In genomic region chr2:3473891-3474290, GRCm38 (mm10) we compare ENCODE assay signal across 8 mouse cellular contexts. TPM values are rescaled to one million over a fixed set of nuclear protein-coding genes. Genes with fewer than 3 reads are reported as not detected.
A peak's percentile ranks its signal among the peaks of the same experiment; 100 is the strongest.
DNase-seq lines count a peak whose midpoint lies in the region; ATAC-seq and TF ChIP-seq lines count a peak whose summit lies in the region.

No protein-coding gene starts in this region.

- peak; percentile 43; the same call in 1 of the 2 replicates for ATAC-seq in liver, embryonic 11.5 days (replicated peaks; ENCODE audit: low FRiP score)

- no peak for TF ChIP-seq CTCF in cerebellum, adult 2 months (IDR thresholded peaks at IDR 0.05; ENCODE audit: borderline replicate concordance, insufficient read depth, low read depth, low read length)
- no peak for TF ChIP-seq CTCF in thymus, adult 2 months (IDR thresholded peaks at IDR 0.05; ENCODE audit: borderline replicate concordance, control insufficient read depth, extremely low read depth, insufficient read depth, low read length, poor library complexity)

- peak overlapping the region; percentile 88 for H3K4me3 ChIP-seq in cerebellum, adult 2 months (replicated peaks; ENCODE audit: insufficient read depth, low read depth, low read length)
- H3K4me3 ChIP-seq in thymus, adult 2 months (ENCODE audit: control insufficient read depth, insufficient read depth, low read length): peak overlapping the region; percentile 78; the same call in 1 of the 2 replicates
- H3K4me3 ChIP-seq in liver, embryonic 11.5 days (ENCODE audit: low read depth, low read length): peak overlapping the region; percentile 93

- under 1% methylated on average over 12 of the region's 12 CpGs for WGBS in cerebellum, adult 2 months
- 3% methylated on average over 12 of the region's 12 CpGs for WGBS in thymus, adult 2 months
- WGBS in liver, embryonic 11.5 days: under 1% methylated on average over 12 of the region's 12 CpGs

- H3K27me3 ChIP-seq in cerebellum, adult 2 months (ENCODE audit: control insufficient read depth, insufficient read depth, low read length): no peaks in the 10 kb centered on the region
- H3K27me3 ChIP-seq in thymus, adult 2 months (ENCODE audit: control insufficient read depth, insufficient read depth, low read length): no peaks in the 10 kb centered on the region
- H3K27me3 ChIP-seq in liver, embryonic 11.5 days (replicated peaks; ENCODE audit: control insufficient read depth, insufficient read depth, low read length): no peaks in the 10 kb centered on the region

- no peak overlapping the region for H3K27ac ChIP-seq in cerebellum, adult 2 months (ENCODE audit: insufficient read depth, low read length)
- no peak overlapping the region for H3K27ac ChIP-seq in thymus, adult 2 months (ENCODE audit: control insufficient read depth, insufficient read depth, low read length)
- peak overlapping the region; percentile 92 for H3K27ac ChIP-seq in liver, embryonic 11.5 days (ENCODE audit: low read depth, low read length)

- no peak for DNase-seq in cerebellum, adult 2 months
- DNase-seq in cerebellum, adult 8-10 months: no peak
- DNase-seq in thymus, adult 2 months: no peak
- DNase-seq in thymus, postnatal 10 days (ENCODE audit: low spot score in 2 of 2): no peak
- no peak for DNase-seq in liver, embryonic 11.5 days (ENCODE audit: low spot score)
- no peak for DNase-seq in layer of hippocampus, postnatal 36 days
- no peak for DNase-seq in cerebellum, postnatal 4 days (ENCODE audit: low spot score in 2 of 2)
- no peak for DNase-seq in layer of hippocampus, postnatal 25 days (ENCODE audit: extremely low spot score in 1 of 2, low spot score in 1 of 2)

- peak overlapping the region; percentile 93 for H3K9ac ChIP-seq in liver, embryonic 11.5 days (ENCODE audit: low read depth, low read length)

- no peak for TF ChIP-seq POLR2A in cerebellum, adult 2 months (IDR thresholded peaks at IDR 0.05; ENCODE audit: borderline replicate concordance, insufficient read depth, low read length)
- no peak for TF ChIP-seq POLR2A in thymus, adult 2 months (IDR thresholded peaks at IDR 0.05; ENCODE audit: control insufficient read depth, extremely low read depth, insufficient read depth, low read length, poor library complexity)

- no peaks in the 10 kb centered on the region; the same call in 1 of the 2 replicates for H3K36me3 ChIP-seq in thymus, adult 2 months (ENCODE audit: control insufficient read depth, insufficient read depth, low read length)
- H3K36me3 ChIP-seq in liver, embryonic 11.5 days (ENCODE audit: control insufficient read depth, insufficient read depth, low read length): peaks cover 3% of the 10 kb centered on the region; the same call in 1 of the 2 replicates

- H3K9me3 ChIP-seq in liver, embryonic 11.5 days (ENCODE audit: control insufficient read depth, low read length): no peaks in the 10 kb centered on the region

- peak overlapping the region; percentile 68 for H3K4me2 ChIP-seq in liver, embryonic 11.5 days

- no peaks in the 10 kb centered on the region for H3K4me1 ChIP-seq in cerebellum, adult 2 months (ENCODE audit: control insufficient read depth, insufficient read depth, low read length)
- H3K4me1 ChIP-seq in thymus, adult 2 months (replicated peaks; ENCODE audit: control insufficient read depth, insufficient read depth, low read length): peaks cover 5% of the 10 kb centered on the region
- H3K4me1 ChIP-seq in liver, embryonic 11.5 days (replicated peaks; ENCODE audit: control insufficient read depth, insufficient read depth, low read length): peaks cover 4% of the 10 kb centered on the region; the same call in 1 of the 2 replicates

RNA-seq across cellular contexts. Expression of gene Suv39h2, which starts 0.9 kb away (rescaled TPM):
- 2.5 and 2.6 TPM in 2 replicates for polyA plus RNA-seq in cerebellum, adult 2 months (2012; rRNA removed)
- 2.2 and 3.1 TPM in 2 replicates for polyA plus RNA-seq in thymus, adult 2 months (2012; rRNA removed)
- polyA plus RNA-seq in liver, embryonic 11.5 days (2014; fragmentation: Nextera tagmentation; extraction: Ambion mirVana): 17.6 and 19.3 TPM in 2 replicates
- 1 to 10 TPM; 3.5 to 4.5 TPM for total RNA-seq in layer of hippocampus, postnatal 36 days (2021)
- 1 to 10 TPM; 3.7 to 4.0 TPM for total RNA-seq in layer of hippocampus, postnatal 25 days (2021)

RNA-seq across cellular contexts. Expression of gene Gm45902, which starts 38.7 kb away (rescaled TPM):
- polyA plus RNA-seq in cerebellum, adult 2 months (2012; rRNA removed): 3.9 and 4.1 TPM in 2 replicates
- 6.0 and 6.1 TPM in 2 replicates for polyA plus RNA-seq in thymus, adult 2 months (2012; rRNA removed)
- polyA plus RNA-seq in liver, embryonic 11.5 days (2014; fragmentation: Nextera tagmentation; extraction: Ambion mirVana): 5.1 and 5.3 TPM in 2 replicates
- 1 to 10 TPM; 4.9 to 5.5 TPM for total RNA-seq in layer of hippocampus, postnatal 36 days (2021)
- 1 to 10 TPM; 3.9 to 5.9 TPM for total RNA-seq in layer of hippocampus, postnatal 25 days (2021)

RNA-seq across cellular contexts. Expression of gene Hspa14, which starts 38.7 kb away (rescaled TPM):
- polyA plus RNA-seq in cerebellum, adult 2 months (2012; rRNA removed): 70.9 and 79.1 TPM in 2 replicates
- polyA plus RNA-seq in thymus, adult 2 months (2012; rRNA removed): 68.0 and 69.0 TPM in 2 replicates
- 145 and 159 TPM in 2 replicates for polyA plus RNA-seq in liver, embryonic 11.5 days (2014; fragmentation: Nextera tagmentation; extraction: Ambion mirVana)
- total RNA-seq in layer of hippocampus, postnatal 36 days (2021): 10 to 100 TPM; 48.3 to 53.7 TPM
- 10 to 100 TPM; 45.3 to 52.1 TPM for total RNA-seq in layer of hippocampus, postnatal 25 days (2021)

RNA-seq across cellular contexts. Expression of gene Cdnf, which starts 38.9 kb away (rescaled TPM):
- 1.4 and 1.8 TPM in 2 replicates for polyA plus RNA-seq in cerebellum, adult 2 months (2012; rRNA removed)
- polyA plus RNA-seq in thymus, adult 2 months (2012; rRNA removed): 0.17 and 0.43 TPM in 2 replicates
- 0.15 and 0.16 TPM in 2 replicates for polyA plus RNA-seq in liver, embryonic 11.5 days (2014; fragmentation: Nextera tagmentation; extraction: Ambion mirVana)
- 1 to 10 TPM in 1 of 2 experiments, under 1 TPM in 1; 0.70 to 1.8 TPM for total RNA-seq in layer of hippocampus, postnatal 36 days (2021)
- total RNA-seq in layer of hippocampus, postnatal 25 days (2021): under 1 TPM; 0.35 to 0.71 TPM

RNA-seq across cellular contexts. Expression of gene Dclre1c, which starts 50.0 kb away (rescaled TPM):
- polyA plus RNA-seq in cerebellum, adult 2 months (2012; rRNA removed): 9.2 and 9.5 TPM in 2 replicates
- polyA plus RNA-seq in thymus, adult 2 months (2012; rRNA removed): 28.1 and 30.3 TPM in 2 replicates
- 10.6 TPM in 2 replicates for polyA plus RNA-seq in liver, embryonic 11.5 days (2014; fragmentation: Nextera tagmentation; extraction: Ambion mirVana)
- 10 to 100 TPM; 13.5 to 14.8 TPM for total RNA-seq in layer of hippocampus, postnatal 36 days (2021)
- total RNA-seq in layer of hippocampus, postnatal 25 days (2021): 10 to 100 TPM; 10.0 to 16.0 TPM
